Mouse (Mus musculus): ENCODE measurements at regions not wholly inside any gene's neighbourhood (a gene's known extent, or its start where the extent isn't known, plus 50 kb on each side); places are given as distances from the start of the nearest gene placed in this dataset.

- no peak overlapping the region for H3K27ac ChIP-seq (ENCODE audit: insufficient read depth, low read length)
- WGBS = 66% methylated on average over 13 of the region's 13 CpGs
- H3K4me1 ChIP-seq (ENCODE audit: control insufficient read depth, insufficient read depth, insufficient read length) = no peaks in the 10 kb centered on the region
- no peak for DNase-seq (ENCODE audit: low read depth in 1 of 2, low spot score in 2 of 2)
- no peak overlapping the region for H3K4me3 ChIP-seq (ENCODE audit: extremely low read depth, insufficient read depth, insufficient read length)
- H3K27me3 ChIP-seq (ENCODE audit: control insufficient read depth, insufficient read depth, low read length) = no peaks in the 10 kb centered on the region
- H3K36me3 ChIP-seq (ENCODE audit: control insufficient read depth, insufficient read depth, low read length) = no peaks in the 10 kb centered on the region
- TF ChIP-seq POLR2A (IDR thresholded peaks at IDR 0.05; ENCODE audit: low read depth, low read length) (no peak), CTCF (IDR thresholded peaks at IDR 0.05; ENCODE audit: extremely low read depth, insufficient read depth, insufficient read length, insufficient replicate concordance) (no peak)
Observed at GRCm38 (mm10) chr13:100940791-100941190, 107.6 kb upstream of the Slc30a5 start.

- H3K4me1 ChIP-seq (ENCODE audit: control insufficient read depth, insufficient read depth, insufficient read length) = no peaks in the 10 kb centered on the region
- no peaks in the 10 kb centered on the region for H3K36me3 ChIP-seq (ENCODE audit: control insufficient read depth, insufficient read depth, low read length)
- no peak overlapping the region for H3K4me3 ChIP-seq (ENCODE audit: extremely low read depth, insufficient read depth, insufficient read length)
- H3K27ac ChIP-seq (ENCODE audit: insufficient read depth, low read length) = no peak overlapping the region
- no peak for TF ChIP-seq POLR2A (IDR thresholded peaks at IDR 0.05; ENCODE audit: low read depth, low read length)
- peak; percentile 29; the same call in 1 of the 2 replicates for TF ChIP-seq CTCF (IDR thresholded peaks at IDR 0.05; ENCODE audit: extremely low read depth, insufficient read depth, insufficient read length, insufficient replicate concordance)
- no peak for DNase-seq (ENCODE audit: low read depth in 1 of 2, low spot score in 2 of 2)
- WGBS = 56% methylated on average over 4 of the region's 4 CpGs
- H3K27me3 ChIP-seq (ENCODE audit: control insufficient read depth, insufficient read depth, low read length) = no peaks in the 10 kb centered on the region
Observed at GRCm38 (mm10) chr13:100939677-100940076, 106.5 kb upstream of the Slc30a5 start.

GRCm38 (mm10) chr13:100933265-100933664, 100.0 kb upstream of the Slc30a5 start:
- WGBS = 52% methylated on average over 8 of the region's 8 CpGs
- no peak for DNase-seq (ENCODE audit: low read depth in 1 of 2, low spot score in 2 of 2)
- Histone ChIP-seq H3K4me1 (ENCODE audit: control insufficient read depth, insufficient read depth, insufficient read length) (no peaks in the 10 kb centered on the region), H3K36me3 (ENCODE audit: control insufficient read depth, insufficient read depth, low read length) (no peaks in the 10 kb centered on the region), H3K4me3 (ENCODE audit: extremely low read depth, insufficient read depth, insufficient read length) (no peak overlapping the region), H3K27me3 (ENCODE audit: control insufficient read depth, insufficient read depth, low read length) (no peaks in the 10 kb centered on the region), H3K27ac (ENCODE audit: insufficient read depth, low read length) (no peak overlapping the region)
- TF ChIP-seq CTCF (IDR thresholded peaks at IDR 0.05; ENCODE audit: extremely low read depth, insufficient read depth, insufficient read length, insufficient replicate concordance) = no peak
- TF ChIP-seq POLR2A (IDR thresholded peaks at IDR 0.05; ENCODE audit: low read depth, low read length) = no peak

- no peak for DNase-seq (ENCODE audit: low read depth in 1 of 2, low spot score in 2 of 2)
- no peak overlapping the region for H3K4me3 ChIP-seq (ENCODE audit: extremely low read depth, insufficient read depth, insufficient read length)
- no peaks in the 10 kb centered on the region for H3K27me3 ChIP-seq (ENCODE audit: control insufficient read depth, insufficient read depth, low read length)
- H3K4me1 ChIP-seq (ENCODE audit: control insufficient read depth, insufficient read depth, insufficient read length) = no peaks in the 10 kb centered on the region
- WGBS = 93% methylated on average over 2 of the region's 2 CpGs
- H3K27ac ChIP-seq (ENCODE audit: insufficient read depth, low read length) = no peak overlapping the region
- H3K36me3 ChIP-seq (ENCODE audit: control insufficient read depth, insufficient read depth, low read length) = no peaks in the 10 kb centered on the region
- no peak for TF ChIP-seq POLR2A (IDR thresholded peaks at IDR 0.05; ENCODE audit: low read depth, low read length)
- no peak for TF ChIP-seq CTCF (IDR thresholded peaks at IDR 0.05; ENCODE audit: extremely low read depth, insufficient read depth, insufficient read length, insufficient replicate concordance)
Observed at GRCm38 (mm10) chr13:100899566-100899965, 66.3 kb upstream of the Slc30a5 start.

GRCm38 (mm10) chr13:100893871-100894270, 60.6 kb upstream of the Slc30a5 start:
- no peak for TF ChIP-seq POLR2A (IDR thresholded peaks at IDR 0.05; ENCODE audit: low read depth, low read length)
- no peak for TF ChIP-seq CTCF (IDR thresholded peaks at IDR 0.05; ENCODE audit: extremely low read depth, insufficient read depth, insufficient read length, insufficient replicate concordance)
- H3K36me3 ChIP-seq (ENCODE audit: control insufficient read depth, insufficient read depth, low read length) = no peaks in the 10 kb centered on the region
- H3K27ac ChIP-seq (ENCODE audit: insufficient read depth, low read length) = no peak overlapping the region
- WGBS = 85% methylated on average over 9 of the region's 9 CpGs
- H3K4me3 ChIP-seq (ENCODE audit: extremely low read depth, insufficient read depth, insufficient read length) = no peak overlapping the region
- no peaks in the 10 kb centered on the region for H3K27me3 ChIP-seq (ENCODE audit: control insufficient read depth, insufficient read depth, low read length)
- no peaks in the 10 kb centered on the region for H3K4me1 ChIP-seq (ENCODE audit: control insufficient read depth, insufficient read depth, insufficient read length)
- DNase-seq (ENCODE audit: low read depth in 1 of 2, low spot score in 2 of 2) = no peak

- no peaks in the 10 kb centered on the region for H3K27me3 ChIP-seq (ENCODE audit: control insufficient read depth, insufficient read depth, low read length)
- H3K4me3 ChIP-seq (ENCODE audit: extremely low read depth, insufficient read depth, insufficient read length) = no peak overlapping the region
- no peak for DNase-seq (ENCODE audit: low read depth in 1 of 2, low spot score in 2 of 2)
- 94% methylated on average over 1 of the region's 1 CpGs for WGBS
- H3K4me1 ChIP-seq (ENCODE audit: control insufficient read depth, insufficient read depth, insufficient read length) = no peaks in the 10 kb centered on the region
- H3K36me3 ChIP-seq (ENCODE audit: control insufficient read depth, insufficient read depth, low read length) = no peaks in the 10 kb centered on the region
- no peak for TF ChIP-seq POLR2A (IDR thresholded peaks at IDR 0.05; ENCODE audit: low read depth, low read length)
- no peak for TF ChIP-seq CTCF (IDR thresholded peaks at IDR 0.05; ENCODE audit: extremely low read depth, insufficient read depth, insufficient read length, insufficient replicate concordance)
- H3K27ac ChIP-seq (ENCODE audit: insufficient read depth, low read length) = no peak overlapping the region
Observed at GRCm38 (mm10) chr13:100893096-100893495, 59.9 kb upstream of the Slc30a5 start.

- no peak overlapping the region for H3K4me3 ChIP-seq (ENCODE audit: extremely low read depth, insufficient read depth, insufficient read length)
- no peaks in the 10 kb centered on the region for H3K27me3 ChIP-seq (ENCODE audit: control insufficient read depth, insufficient read depth, low read length)
- H3K4me1 ChIP-seq (ENCODE audit: control insufficient read depth, insufficient read depth, insufficient read length) = no peaks in the 10 kb centered on the region
- TF ChIP-seq POLR2A (IDR thresholded peaks at IDR 0.05; ENCODE audit: low read depth, low read length) (no peak), CTCF (IDR thresholded peaks at IDR 0.05; ENCODE audit: extremely low read depth, insufficient read depth, insufficient read length, insufficient replicate concordance) (no peak)
- no peaks in the 10 kb centered on the region for H3K36me3 ChIP-seq (ENCODE audit: control insufficient read depth, insufficient read depth, low read length)
- WGBS = 73% methylated on average over 13 of the region's 13 CpGs
- H3K27ac ChIP-seq (ENCODE audit: insufficient read depth, low read length) = no peak overlapping the region
- no peak for DNase-seq (ENCODE audit: low read depth in 1 of 2, low spot score in 2 of 2)
Observed at GRCm38 (mm10) chr13:100892647-100893071, 59.4 kb upstream of the Slc30a5 start.

All from spleen, adult 2 months (tissue).